Mouse (Mus musculus) olfactory bulb, adult 2 months (tissue): ENCODE data around the gene Pax5.

Experiments
- CTCF ChIP-seq: fragments of 200-500 bp; IDR thresholded peaks from 2 replicates; pipeline ENCODE4 v1.5.1; 2012; ENCODE audit warnings: low read depth, mild to moderate bottlenecking, low read length, moderate library complexity; ENCODE audit not compliant: insufficient read depth
- POLR2A ChIP-seq: fragments of 200-500 bp; IDR thresholded peaks from 2 replicates; pipeline ENCODE4 v1.6.1; 2012; ENCODE audit warnings: mild to moderate bottlenecking, low read depth, low read length, moderate library complexity; ENCODE audit not compliant: insufficient read depth

DNA sequence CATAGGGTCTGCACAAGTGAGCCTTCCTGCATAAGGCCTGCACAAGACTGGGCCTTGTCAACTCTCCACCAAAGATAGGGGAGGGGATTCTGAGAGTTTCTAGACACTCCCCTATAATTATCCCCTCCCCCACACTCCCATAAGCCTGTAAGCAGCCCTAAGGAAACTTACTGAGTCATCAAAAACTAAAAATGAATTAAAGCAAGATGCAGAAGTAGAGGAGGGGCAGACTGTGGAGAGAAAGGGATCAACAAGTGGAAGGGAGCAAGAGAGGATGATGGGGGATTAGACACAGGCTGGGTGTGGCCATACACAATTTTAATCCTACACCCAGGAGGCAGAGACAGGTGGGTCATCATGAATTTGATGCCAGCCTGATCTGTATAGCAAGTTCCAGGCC, 82.4 kb downstream of the Pax5 start:
- TF ChIP-seq POLR2A (no peak), CTCF (no peak)
